Mouse (Mus musculus) monocyte, adult 59 days (primary cell): ENCODE data around the gene Pdia3. TPM values are rescaled to one million over a fixed set of nuclear protein-coding genes. Genes with fewer than 3 reads are reported as not detected.

ENCODE experiments used
- total RNA-seq, 2 experiments: library from RNA; stranded (reverse); gene quantifications; one replicate each; pipeline ENCODE4 v1.2.4; 2023

Gene Pdia3
- total RNA-seq: 100 to 1,000 TPM; 262 to 273 TPM

DNA sequence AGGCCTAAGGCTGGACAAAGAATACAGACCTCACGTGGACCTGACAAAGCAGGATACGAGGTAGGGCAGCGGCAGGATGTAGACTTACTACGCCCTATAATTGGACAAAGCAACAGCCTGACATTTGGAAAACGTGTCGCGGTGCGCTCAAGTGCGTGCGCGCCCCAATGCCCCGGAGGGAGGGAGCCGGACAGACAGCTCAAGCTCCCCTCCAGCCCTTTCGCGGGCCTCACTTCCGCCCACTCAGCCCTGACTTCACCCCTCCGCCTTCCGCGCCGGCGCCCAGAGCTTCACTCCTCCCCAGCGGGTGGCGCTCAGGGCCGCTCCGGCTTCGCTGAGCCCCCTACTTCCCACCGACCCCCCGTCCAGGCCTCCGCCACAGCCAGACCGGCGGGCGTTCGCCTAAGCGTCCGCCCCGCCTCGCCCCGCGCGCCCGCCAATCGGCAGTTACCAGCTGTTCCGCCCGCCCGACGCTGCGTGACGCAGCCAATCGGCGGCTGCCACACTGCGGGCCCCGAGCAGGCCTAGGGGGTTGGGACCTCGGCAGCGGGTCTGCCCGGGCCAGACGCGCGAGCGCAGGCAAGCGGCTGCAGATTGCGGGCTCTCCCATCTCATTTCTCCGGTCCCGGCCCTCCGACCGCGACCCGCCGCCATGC is at the start of gene Pdia3, which contains the start of gene Catsper2:
TSS of gene Pdia3 (plus strand) at position 389 of the 656 bp plus-strand sequence.
TSS of gene Catsper2 (minus strand) at position 406 of the 656 bp plus-strand sequence.

GRCm38 (mm10) chr2:121386961-121387575 is 26.5 kb upstream of the Pdia3 start, which contains the start of gene Strc:
Gene Strc, minus strand, starts transcription at chr2:121387168.

GRCm38 (mm10) chr2:121444178-121444577 is 30.6 kb downstream of the Pdia3 start, which contains the start of gene Ell3:
Gene Ell3, minus strand, starts transcription at chr2:121444278.

GRCm38 (mm10) chr2:121448739-121449535 is 35.4 kb downstream of the Pdia3 start, which contains the start of gene Serf2:
Gene Serf2, plus strand, starts transcription at chr2:121449195.

DNA sequence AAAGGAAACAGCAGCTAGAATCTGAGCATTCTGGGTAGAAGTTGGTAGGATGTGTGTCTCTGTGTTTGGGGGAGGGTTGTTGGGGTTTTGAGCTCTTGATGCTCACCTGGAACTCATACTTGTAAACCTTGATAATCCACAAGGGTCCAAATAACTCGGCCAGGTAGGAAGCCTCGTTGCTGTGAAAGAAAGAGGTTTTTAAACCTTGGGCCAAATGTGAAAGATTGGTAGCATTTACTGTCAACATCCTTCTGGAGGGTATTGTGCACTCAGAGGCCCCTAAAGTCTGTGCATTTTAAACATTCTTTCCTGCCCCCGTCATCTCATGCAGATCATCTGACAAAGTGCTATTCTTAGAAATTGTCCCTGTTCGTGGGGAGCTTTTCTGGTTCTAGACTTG is 39.4 kb downstream of the Pdia3 start, which contains the start of gene Hypk:
TSS of gene Hypk (plus strand) at position 301 of the 400 bp plus-strand sequence.

DNA sequence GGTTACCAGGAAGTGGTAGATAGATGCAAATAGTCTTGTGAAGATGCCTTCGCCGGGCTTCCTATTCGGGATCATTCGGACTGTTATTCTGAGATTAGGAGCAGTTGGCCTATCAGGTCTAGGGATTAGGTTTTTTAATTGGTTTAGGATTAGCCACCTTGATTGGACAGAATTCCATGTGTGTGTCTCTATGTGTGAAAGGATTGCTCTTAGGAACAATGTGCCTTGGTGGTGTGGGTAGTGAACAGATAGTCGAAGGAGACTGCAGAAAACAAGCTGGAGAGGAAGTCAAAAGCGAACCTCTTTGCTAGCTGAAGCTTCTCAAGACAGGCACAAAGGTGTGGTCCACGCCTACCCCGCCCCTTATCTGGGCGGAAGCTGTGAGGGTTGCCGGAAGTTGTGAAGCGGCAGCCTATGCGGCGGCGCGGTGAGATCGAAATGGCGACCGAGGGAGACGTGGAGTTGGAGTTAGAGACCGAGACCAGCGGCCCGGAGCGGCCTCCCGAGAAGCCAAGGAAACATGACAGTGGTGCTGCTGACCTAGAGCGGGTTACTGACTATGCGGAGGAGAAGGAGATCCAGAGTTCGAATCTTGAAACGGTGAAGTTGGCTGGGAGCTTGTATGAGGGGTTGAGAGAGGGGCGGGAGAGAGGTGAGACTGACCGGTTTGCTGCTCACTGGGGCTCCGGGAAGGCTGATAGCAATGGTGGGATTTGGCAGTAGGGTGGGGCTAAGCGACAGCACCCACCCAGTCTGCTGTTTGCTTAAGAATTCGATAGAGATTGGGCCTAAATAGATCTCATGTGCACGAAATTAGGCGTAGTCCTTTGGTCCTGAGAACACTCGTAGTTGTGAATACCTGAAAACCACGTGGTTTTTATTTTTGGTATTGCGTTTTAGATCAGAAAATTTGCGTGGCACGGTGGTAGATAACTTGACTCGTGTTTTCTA is 43.4 kb downstream of the Pdia3 start, which contains the start of gene Serinc4:
TSS of gene Serinc4 (minus strand) at position 90 of the 951 bp plus-strand sequence.

DNA sequence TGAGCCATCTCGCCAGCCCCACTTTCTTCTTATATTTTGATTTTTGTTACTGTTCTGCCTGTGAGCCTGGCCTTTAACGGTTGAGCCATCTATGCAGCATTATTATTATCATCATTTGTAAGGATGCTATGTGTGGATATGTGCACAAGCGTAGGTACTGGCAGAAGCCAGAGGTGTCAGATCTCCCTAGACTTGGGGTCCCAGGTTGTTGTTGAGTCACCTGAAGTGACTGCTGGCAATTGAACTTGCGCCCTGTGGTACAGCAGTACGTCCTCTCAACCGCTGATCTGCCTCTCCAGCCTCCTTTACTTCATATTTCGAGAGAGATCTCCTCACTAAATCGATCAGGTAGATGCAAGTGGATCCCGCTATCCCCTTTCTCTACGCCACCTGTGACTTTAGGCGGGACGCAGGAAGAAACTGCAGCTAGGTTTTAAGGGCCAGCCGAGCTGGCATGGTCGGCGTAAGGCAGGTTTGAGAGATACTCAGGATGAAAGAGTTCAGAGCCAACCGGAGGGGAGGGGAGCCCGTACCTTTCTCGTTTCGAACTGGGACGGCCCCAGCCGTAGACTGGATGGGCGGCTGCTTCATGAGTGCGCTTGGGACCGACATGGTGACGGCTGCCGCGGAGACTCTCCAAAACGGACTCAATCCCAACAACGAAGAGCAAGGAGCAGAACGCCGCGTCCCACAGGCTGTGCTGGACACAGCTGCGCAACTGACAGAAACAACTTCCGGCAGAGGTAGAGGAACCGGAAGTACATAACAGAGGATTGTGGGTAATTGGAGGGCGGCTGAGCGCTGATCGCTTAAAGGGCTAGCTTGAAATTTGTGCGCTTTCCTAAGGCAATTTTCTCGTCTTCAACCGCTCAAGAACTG is 60.0 kb downstream of the Pdia3 start, which contains the start of gene Mfap1b:
TSS of gene Mfap1b (minus strand) at position 767 of the 879 bp plus-strand sequence.

Other genes starting within 250 kb of the Pdia3 start
- 10 to 100 TPM; 53.2 to 54.1 TPM for gene Tubgcp4, start 243.1 kb upstream of the Pdia3 start, total RNA-seq
- gene Zscan29, start 242.7 kb upstream of the Pdia3 start, total RNA-seq: 10 to 100 TPM; 21.2 to 25.5 TPM
- gene Trp53bp1, start 142.4 kb upstream of the Pdia3 start, total RNA-seq: 10 to 100 TPM; 28.9 to 29.0 TPM
- 1 to 10 TPM in 1 of 2 experiments, under 1 TPM in 1; 0.18 to 1.5 TPM for gene Map1a, start 124.2 kb upstream of the Pdia3 start, total RNA-seq
- 10 to 100 TPM; 13.9 to 14.4 TPM for gene Ppip5k1, start 58.4 kb upstream of the Pdia3 start, total RNA-seq
- gene Ckmt1, start 56.1 kb upstream of the Pdia3 start, total RNA-seq: not detected
- gene Strc, start 26.6 kb upstream of the Pdia3 start, total RNA-seq: not detected
- gene Catsper2, start within 50 bp of the Pdia3 start, total RNA-seq: 1 to 10 TPM; 1.8 to 2.4 TPM
- gene Ell3, start 30.5 kb downstream of the Pdia3 start, total RNA-seq: under 1 TPM in 1 of 2 experiments, not detected in 1; 0.94 TPM
- 100 to 1,000 TPM; 409 to 493 TPM for gene Serf2, start 35.4 kb downstream of the Pdia3 start, total RNA-seq
- 10 to 100 TPM; 27.3 to 57.8 TPM for gene Hypk, start 39.5 kb downstream of the Pdia3 start, total RNA-seq
- not detected for gene Serinc4, start 43.0 kb downstream of the Pdia3 start, total RNA-seq
- gene Mfap1b, start 60.3 kb downstream of the Pdia3 start, total RNA-seq: 10 to 100 TPM; 31.8 to 35.6 TPM
- 10 to 100 TPM; 28.5 to 35.8 TPM for gene Mfap1a, start 92.9 kb downstream of the Pdia3 start, total RNA-seq
- 1 to 10 TPM; 5.1 to 5.9 TPM for gene Wdr76, start 92.9 kb downstream of the Pdia3 start, total RNA-seq